ENCODE assay signal across 15 mouse cellular contexts in genomic region chr11:116228699-116229098, GRCm38 (mm10). TPM values are rescaled to one million over a fixed set of nuclear protein-coding genes. Genes with fewer than 3 reads are reported as not detected.
"Had no signal": no experiment of that assay in that cellular context is flagged by ENCODE, and none has a peak within 500 bp of the region (broad histone marks: within the 10 kb centered on the region; RNA-seq: fewer than 3 reads in every experiment).

No protein-coding gene starts in this region.

- H3K4me1 ChIP-seq: intestine, embryonic 15.5 days; liver, embryonic 12.5 days; neural tube, embryonic 13.5 days had no signal

- H3K36me3 ChIP-seq: liver, embryonic 12.5 days; neural tube, embryonic 13.5 days had no signal

- H3K27ac ChIP-seq: intestine, embryonic 15.5 days; left cerebral cortex, adult 2 months; limb, embryonic 15.5 days; liver, embryonic 12.5 days; midbrain, embryonic 10.5 days; neural tube, embryonic 13.5 days had no signal

- H3K4me2 ChIP-seq: intestine, embryonic 15.5 days; limb, embryonic 15.5 days; liver, embryonic 12.5 days; neural tube, embryonic 13.5 days had no signal

- DNase-seq: kidney, adult 18-20 months; kidney, postnatal 25 days; lung, postnatal 4 days; right cerebral cortex, postnatal 14 days; thymus, adult 2 months; thymus, postnatal 25 days had no signal

- ATAC-seq: intestine, embryonic 15.5 days; liver, embryonic 12.5 days; midbrain, embryonic 16.5 days had no signal

- H3K9ac ChIP-seq: intestine, embryonic 15.5 days; limb, embryonic 15.5 days; liver, embryonic 12.5 days had no signal

- H3K9me3 ChIP-seq: intestine, embryonic 15.5 days; limb, embryonic 15.5 days; liver, embryonic 12.5 days; neural tube, embryonic 13.5 days had no signal

- H3K4me3 ChIP-seq: intestine, embryonic 15.5 days; left cerebral cortex, adult 2 months; limb, embryonic 15.5 days; liver, embryonic 12.5 days; midbrain, embryonic 10.5 days; neural tube, embryonic 13.5 days had no signal

RNA-seq across cellular contexts. Expression of gene Galr2, which starts 52.0 kb away (rescaled TPM):
- polyA plus RNA-seq: liver, embryonic 12.5 days; liver, embryonic 16.5 days; spleen, adult 2 months had no signal
